Mouse (Mus musculus): ENCODE results near the gene B4galnt4. TPM values are rescaled to one million over a fixed set of nuclear protein-coding genes. Genes with fewer than 3 reads are reported as not detected.

The B4galnt4 gene
- polyA plus RNA-seq, 1 experiment from 2014 or later: 33.0 TPM

DNA sequence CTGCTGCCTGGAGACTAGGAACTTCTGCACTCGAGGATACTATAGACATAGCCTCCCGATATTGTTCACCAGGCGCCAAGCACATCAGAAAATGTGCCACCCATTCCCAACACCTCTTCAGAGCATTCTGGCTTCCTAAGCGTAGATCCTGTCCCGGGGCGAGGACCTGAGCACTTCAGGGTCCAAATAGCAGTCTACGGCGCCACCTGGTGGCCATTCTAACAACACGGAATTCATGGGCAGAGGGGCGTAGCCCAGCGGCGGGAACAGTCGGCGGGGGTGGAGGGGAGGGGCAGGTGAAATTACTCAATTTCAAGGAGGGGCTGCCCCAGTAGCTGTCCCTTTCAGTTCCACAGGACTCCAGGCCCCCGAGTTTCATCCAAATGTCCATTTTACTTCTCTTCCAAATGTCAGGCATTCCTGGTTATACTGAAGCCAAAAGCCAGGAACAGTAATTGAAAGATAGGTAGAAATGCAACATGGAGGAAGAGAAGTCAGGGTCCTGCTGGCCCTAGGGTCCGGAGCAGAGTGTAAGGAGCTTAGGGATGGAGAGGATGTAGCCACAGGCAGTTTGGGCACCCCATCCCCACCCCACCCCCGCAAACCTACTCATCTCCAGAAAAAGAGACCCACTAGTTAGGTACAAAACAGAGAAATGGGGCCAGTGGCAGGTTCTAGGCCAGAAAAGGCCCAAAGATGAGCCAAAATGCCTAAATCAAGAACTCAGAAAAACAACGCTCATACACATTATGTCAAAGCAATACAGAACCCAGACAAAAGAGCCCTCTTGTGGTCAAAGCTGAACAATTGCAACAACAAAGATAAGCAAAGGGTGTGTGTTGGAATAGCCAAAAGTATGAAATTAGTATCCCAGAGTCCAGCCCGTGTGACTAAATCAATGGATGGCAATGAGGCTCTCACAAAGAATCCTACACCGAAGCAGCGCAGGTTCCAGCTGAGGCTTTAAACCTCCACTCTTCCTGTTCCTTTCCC, 12.4 kb upstream of the B4galnt4 start:
- Histone ChIP-seq H3K9me3 (replicated peaks) (no peaks in the 10 kb centered on the region; the same call in 1 of the 2 replicates), H3K4me1 (peaks cover 7% of the 10 kb centered on the region), H3K27me3 (no peaks in the 10 kb centered on the region; the same call in 1 of the 2 replicates), H3K36me3 (ENCODE audit: poor library complexity, severe bottlenecking) (no peaks in the 10 kb centered on the region), H3K9ac (peak overlapping the region; percentile 57), H3K4me3 (peak overlapping the region; percentile 38), H3K27ac (peak overlapping the region; percentile 66), H3K4me2 (peak overlapping the region; percentile 70)
- 10% methylated on average over 21 of the region's 21 CpGs for WGBS
- ATAC-seq: peak; percentile 92

DNA sequence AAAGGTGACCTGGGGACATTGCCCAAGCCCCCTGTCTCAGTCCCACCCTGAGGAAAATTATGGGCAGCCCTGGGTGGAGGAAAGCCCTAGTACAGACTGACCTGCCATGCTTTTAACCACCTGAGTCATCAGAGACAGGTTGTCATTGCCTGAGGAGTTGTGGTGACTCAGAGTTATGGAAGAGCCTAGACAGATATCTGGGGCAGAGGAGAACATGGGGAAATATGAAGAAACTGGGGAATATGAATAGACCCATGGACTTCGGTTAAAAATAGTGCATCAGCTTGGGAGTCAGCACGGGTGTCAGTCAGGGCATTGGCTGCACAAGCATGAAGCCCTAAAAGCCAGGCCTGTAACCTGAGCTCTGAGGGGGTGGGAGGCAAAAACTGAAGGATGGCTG, 11.6 kb upstream of the B4galnt4 start:
- Histone ChIP-seq H3K9ac (no peak overlapping the region), H3K27ac (no peak overlapping the region), H3K4me1 (peaks cover 7% of the 10 kb centered on the region), H3K4me3 (no peak overlapping the region), H3K36me3 (ENCODE audit: poor library complexity, severe bottlenecking) (no peaks in the 10 kb centered on the region), H3K4me2 (no peak overlapping the region), H3K9me3 (replicated peaks) (no peaks in the 10 kb centered on the region; the same call in 1 of the 2 replicates), H3K27me3 (no peaks in the 10 kb centered on the region; the same call in 1 of the 2 replicates)
- no peak for ATAC-seq
- 92% methylated on average over 2 of the region's 2 CpGs for WGBS

DNA sequence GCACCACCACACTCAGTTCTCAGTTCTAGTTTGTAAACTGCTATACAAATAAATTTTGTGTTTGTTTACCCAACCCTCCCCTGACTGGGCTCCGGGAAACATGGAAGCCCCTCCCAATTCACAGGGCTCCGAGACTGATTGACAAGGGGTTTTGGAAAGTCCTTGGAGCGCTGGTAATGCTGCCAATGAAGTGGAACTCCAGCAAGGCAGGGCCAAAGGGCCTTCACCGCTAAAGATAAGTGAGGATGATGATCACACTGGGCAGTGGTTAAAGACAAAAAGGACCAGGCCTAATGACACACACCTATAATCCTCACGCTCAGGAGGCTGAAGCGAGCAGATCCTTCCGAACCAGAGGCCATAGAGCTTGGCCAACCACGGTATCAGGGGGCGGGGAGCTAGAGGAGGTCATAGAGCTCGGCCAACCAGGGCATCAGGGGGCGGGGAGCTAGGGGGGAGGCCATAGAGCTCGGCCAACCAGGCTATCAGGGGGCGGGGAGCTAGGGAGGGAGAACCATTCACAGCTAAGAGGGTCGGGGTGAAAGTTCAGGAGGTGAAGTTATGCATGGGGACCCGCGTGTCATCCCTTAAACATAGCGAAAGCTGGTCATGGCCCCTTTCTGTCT, 9.7 kb upstream of the B4galnt4 start:
- Histone ChIP-seq H3K27me3 (no peaks in the 10 kb centered on the region; the same call in 1 of the 2 replicates), H3K4me3 (no peak overlapping the region), H3K9ac (no peak overlapping the region), H3K27ac (no peak overlapping the region), H3K4me2 (no peak overlapping the region), H3K36me3 (ENCODE audit: poor library complexity, severe bottlenecking) (no peaks in the 10 kb centered on the region), H3K4me1 (peaks cover 7% of the 10 kb centered on the region), H3K9me3 (replicated peaks) (no peaks in the 10 kb centered on the region; the same call in 1 of the 2 replicates)
- 70% methylated on average over 17 of the region's 17 CpGs for WGBS
- no peak for ATAC-seq

DNA sequence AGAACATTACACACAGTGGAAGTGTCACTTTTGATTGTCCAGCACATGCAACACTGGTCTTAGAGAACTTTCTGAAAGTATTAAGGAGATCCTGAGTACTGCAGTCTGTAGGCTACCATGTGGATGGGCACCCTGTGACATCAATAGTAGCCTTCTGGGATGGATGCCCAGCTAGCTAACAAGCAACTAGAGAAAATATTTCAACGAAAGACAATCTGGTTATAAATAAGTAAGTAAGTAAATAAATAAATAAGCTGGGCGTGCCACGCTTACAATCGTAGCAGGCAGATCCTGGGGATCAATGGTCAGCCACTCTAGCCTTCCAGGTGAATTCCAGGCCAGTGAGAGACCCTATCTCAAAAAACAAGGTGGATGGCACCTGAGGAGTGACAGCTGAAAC, 8.9 kb upstream of the B4galnt4 start:
- no peak overlapping the region for H3K27ac ChIP-seq
- ATAC-seq: no peak
- no peaks in the 10 kb centered on the region; the same call in 1 of the 2 replicates for H3K27me3 ChIP-seq
- no peak overlapping the region for H3K9ac ChIP-seq
- H3K36me3 ChIP-seq (ENCODE audit: poor library complexity, severe bottlenecking): no peaks in the 10 kb centered on the region
- H3K4me1 ChIP-seq: peaks cover 7% of the 10 kb centered on the region
- H3K9me3 ChIP-seq (replicated peaks): no peaks in the 10 kb centered on the region; the same call in 1 of the 2 replicates
- WGBS: 92% methylated on average over 4 of the region's 4 CpGs
- no peak overlapping the region for H3K4me2 ChIP-seq
- no peak overlapping the region for H3K4me3 ChIP-seq

DNA sequence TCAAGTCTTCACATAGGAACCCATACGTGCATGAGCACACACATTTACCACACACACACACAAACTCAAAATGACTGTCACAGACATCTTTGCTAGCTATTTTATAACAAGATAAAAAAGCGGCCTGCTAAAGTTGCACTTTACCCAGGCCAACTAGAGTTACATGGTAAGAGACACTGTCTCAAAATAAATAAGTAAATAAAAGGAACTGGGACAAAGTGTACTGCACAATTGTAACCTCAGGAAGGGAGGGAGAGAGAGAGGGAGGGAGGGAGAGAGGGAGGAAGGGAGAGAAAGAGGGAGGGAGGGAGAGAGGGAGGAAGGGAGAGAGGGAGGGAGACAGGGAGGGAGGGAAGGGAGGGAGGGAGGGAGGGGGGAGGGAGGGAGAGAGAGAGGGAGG, 8.5 kb upstream of the B4galnt4 start:
- WGBS: 84% methylated on average over 2 of the region's 2 CpGs
- no peak overlapping the region for H3K27ac ChIP-seq
- H3K9ac ChIP-seq: no peak overlapping the region
- H3K9me3 ChIP-seq (replicated peaks): no peaks in the 10 kb centered on the region; the same call in 1 of the 2 replicates
- H3K4me1 ChIP-seq: peaks cover 7% of the 10 kb centered on the region
- H3K27me3 ChIP-seq: no peaks in the 10 kb centered on the region; the same call in 1 of the 2 replicates
- no peak overlapping the region for H3K4me2 ChIP-seq
- H3K36me3 ChIP-seq (ENCODE audit: poor library complexity, severe bottlenecking): no peaks in the 10 kb centered on the region
- no peak for ATAC-seq
- no peak overlapping the region for H3K4me3 ChIP-seq

DNA sequence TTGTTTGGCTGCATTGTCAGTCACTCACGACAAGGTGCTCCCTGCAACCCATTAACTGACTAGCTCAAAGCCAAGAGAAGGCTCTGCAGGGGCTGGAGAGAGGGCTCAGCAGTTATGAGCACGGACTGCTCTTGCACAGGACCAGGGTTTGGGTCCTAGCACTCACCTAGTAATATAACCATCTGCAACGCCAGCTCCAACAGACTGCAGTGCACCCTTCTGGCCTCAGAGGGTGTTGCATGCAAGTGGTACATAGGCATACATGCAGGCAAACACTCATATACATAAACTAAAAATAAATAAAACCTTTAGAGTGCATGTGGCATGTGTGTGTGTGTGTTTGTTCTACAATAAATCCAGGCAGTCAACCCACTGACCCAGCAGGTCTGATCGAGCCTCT, 5.1 kb upstream of the B4galnt4 start:
- H3K4me3 ChIP-seq: no peak overlapping the region
- 88% methylated on average over 4 of the region's 4 CpGs for WGBS

DNA sequence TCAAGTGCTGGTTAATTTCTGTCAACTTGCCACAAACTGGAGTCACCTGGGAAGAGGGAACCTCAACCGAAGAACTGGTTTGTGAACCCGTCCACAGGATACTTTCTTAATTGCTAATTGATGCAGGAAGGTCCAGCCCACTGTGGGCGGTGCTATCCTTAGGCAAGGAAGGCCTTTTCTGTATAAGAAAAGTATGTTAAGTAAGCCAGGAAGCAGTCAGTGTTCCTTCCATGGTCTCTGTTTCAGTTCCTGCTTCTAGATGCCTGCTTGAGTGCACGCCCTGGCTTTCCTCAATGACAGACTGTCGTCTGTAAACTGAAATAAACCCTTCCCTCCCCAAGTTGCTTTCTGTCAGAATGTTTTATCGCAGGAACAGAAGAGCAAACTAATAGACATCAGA, 3.9 kb upstream of the B4galnt4 start:
- Histone ChIP-seq H3K27ac (no peak overlapping the region), H3K9ac (no peak overlapping the region), H3K4me2 (no peak overlapping the region), H3K4me1 (peaks cover 14% of the 10 kb centered on the region), H3K4me3 (no peak overlapping the region), H3K36me3 (ENCODE audit: poor library complexity, severe bottlenecking) (no peaks in the 10 kb centered on the region), H3K27me3 (no peaks in the 10 kb centered on the region; the same call in 1 of the 2 replicates), H3K9me3 (replicated peaks) (no peaks in the 10 kb centered on the region)
- WGBS: 92% methylated on average over 6 of the region's 6 CpGs
- no peak for ATAC-seq

More for the DNA sequence above, 5.1 kb upstream of the B4galnt4 start:
- no peak for ATAC-seq
- Histone ChIP-seq H3K27me3 (no peaks in the 10 kb centered on the region; the same call in 1 of the 2 replicates), H3K36me3 (ENCODE audit: poor library complexity, severe bottlenecking) (no peaks in the 10 kb centered on the region), H3K27ac (no peak overlapping the region), H3K9ac (no peak overlapping the region), H3K4me2 (no peak overlapping the region), H3K9me3 (replicated peaks) (no peaks in the 10 kb centered on the region), H3K4me1 (peaks cover 9% of the 10 kb centered on the region)

DNA sequence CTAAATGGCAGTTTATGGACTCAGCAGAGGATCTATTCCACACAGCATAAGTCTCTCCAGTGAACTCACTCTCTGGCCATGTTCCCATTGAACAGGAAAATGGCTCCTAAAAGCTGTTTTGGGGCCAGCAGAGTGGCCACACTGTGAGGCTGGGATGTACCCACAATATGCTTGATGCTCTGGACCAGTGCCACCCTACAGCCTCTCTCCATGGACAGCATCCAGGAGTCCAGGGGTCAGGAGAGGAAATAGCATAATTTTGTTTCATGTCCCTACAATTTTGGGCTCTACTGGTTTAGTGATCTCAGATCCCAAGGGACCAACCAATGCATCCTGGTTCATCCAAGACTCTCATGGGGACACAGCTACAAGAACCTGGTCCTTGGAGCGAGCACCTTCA, 3.4 kb upstream of the B4galnt4 start:
- no peak overlapping the region for H3K4me3 ChIP-seq
- WGBS: 89% methylated on average over 1 of the region's 1 CpGs
- peaks cover 2% of the 10 kb centered on the region; the same call in 1 of the 2 replicates for H3K36me3 ChIP-seq (ENCODE audit: poor library complexity, severe bottlenecking)
- H3K4me2 ChIP-seq: no peak overlapping the region
- H3K27ac ChIP-seq: no peak overlapping the region
- no peak for ATAC-seq
- no peak overlapping the region for H3K9ac ChIP-seq
- no peaks in the 10 kb centered on the region for H3K9me3 ChIP-seq (replicated peaks)
- no peaks in the 10 kb centered on the region; the same call in 1 of the 2 replicates for H3K27me3 ChIP-seq
- peaks cover 20% of the 10 kb centered on the region for H3K4me1 ChIP-seq

DNA sequence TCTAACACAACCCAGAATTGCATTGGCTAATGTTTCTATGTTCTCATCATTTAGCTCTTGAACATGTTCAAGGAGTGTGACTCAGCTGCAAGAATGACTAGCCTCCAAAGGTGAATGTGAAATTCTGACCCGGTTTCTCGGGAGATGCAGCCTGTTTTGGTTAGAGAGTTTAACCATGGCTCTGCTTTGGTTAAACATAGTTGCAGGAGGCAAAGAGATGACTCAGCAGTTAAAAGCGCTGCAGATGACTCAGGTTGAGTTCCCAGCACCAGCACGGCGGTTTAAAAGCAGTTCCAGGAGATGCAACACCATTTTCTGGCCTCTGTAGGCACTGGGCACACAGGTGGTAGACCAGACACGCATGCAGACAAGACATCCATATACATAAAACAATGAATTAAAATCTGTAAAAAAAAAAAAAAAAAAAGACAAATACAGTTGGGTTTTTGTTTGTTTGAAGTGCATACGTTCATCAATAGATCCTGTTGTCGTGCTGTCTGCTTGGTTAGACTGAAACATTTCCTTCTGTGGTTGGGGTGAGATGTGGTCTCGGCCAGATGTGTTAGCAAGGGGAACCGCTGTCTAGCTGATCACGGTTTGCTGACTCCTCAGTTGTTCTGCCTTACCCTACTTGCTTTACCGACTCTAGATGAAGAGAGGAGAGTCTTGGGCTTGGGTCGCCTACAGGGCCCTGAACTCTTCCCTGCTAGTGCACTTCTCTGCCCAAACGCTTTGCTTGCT, 2.1 kb upstream of the B4galnt4 start:
- WGBS: 93% methylated on average over 14 of the region's 14 CpGs
- H3K9ac ChIP-seq: no peak overlapping the region
- no peak for ATAC-seq

DNA sequence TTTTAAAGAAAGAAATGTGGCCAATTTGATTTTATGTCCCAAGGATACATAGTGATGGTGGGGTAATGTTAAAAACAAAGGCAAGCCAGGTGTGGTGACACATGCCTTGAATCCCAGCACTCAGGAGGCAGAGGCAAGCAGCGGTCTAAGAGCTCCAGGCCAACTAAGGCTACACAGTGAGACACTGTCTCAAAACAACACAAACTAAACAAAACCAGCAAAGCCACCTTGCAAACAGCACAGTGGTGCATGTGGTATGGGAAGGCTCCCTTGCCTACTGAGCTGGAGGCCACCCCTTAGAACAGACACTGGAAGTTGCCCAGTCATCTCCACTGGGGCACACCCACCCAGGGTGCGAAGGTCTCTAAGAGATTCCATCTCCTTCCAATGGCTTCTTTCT, 975 bp upstream of the B4galnt4 start:
- H3K27me3 ChIP-seq: no peaks in the 10 kb centered on the region
- H3K4me3 ChIP-seq: peak overlapping the region; percentile 76
- peaks cover 24% of the 10 kb centered on the region for H3K36me3 ChIP-seq (ENCODE audit: poor library complexity, severe bottlenecking)
- H3K9me3 ChIP-seq (replicated peaks): no peaks in the 10 kb centered on the region
- 69% methylated on average over 2 of the region's 2 CpGs for WGBS
- peak overlapping the region; percentile 89 for H3K4me2 ChIP-seq
- ATAC-seq: 0 out of 2 replicates have a peak, but pooled peaks have one; percentile 5
- H3K4me1 ChIP-seq: peaks cover 24% of the 10 kb centered on the region
- peak overlapping the region; percentile 96 for H3K9ac ChIP-seq
- H3K27ac ChIP-seq: peak overlapping the region; percentile 79

More for the DNA sequence above, 2.1 kb upstream of the B4galnt4 start:
- Histone ChIP-seq H3K4me1 (peaks cover 24% of the 10 kb centered on the region), H3K27ac (no peak overlapping the region), H3K36me3 (ENCODE audit: poor library complexity, severe bottlenecking) (peaks cover 13% of the 10 kb centered on the region), H3K4me3 (no peak overlapping the region), H3K4me2 (no peak overlapping the region), H3K27me3 (no peaks in the 10 kb centered on the region), H3K9me3 (replicated peaks) (no peaks in the 10 kb centered on the region)

DNA sequence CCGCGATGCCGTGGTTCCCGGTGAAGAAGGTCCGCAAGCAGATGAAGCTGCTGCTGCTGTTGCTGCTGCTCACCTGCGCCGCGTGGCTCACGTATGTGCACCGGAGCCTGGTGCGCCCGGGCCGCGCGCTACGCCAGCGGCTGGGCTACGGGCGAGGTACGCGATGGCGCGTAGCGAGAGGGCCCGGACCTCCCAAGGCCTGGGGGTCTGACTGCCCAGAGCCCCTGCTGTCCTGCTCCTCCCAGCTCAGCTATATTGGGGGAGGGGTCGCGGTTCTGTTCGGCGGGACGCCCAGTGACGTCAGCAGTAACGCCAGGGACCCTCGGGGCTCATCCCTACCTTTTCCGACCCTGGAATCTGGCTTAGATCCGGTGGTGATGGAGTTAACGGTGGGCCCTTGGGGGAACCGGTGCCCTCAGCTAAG, 377 bp downstream of the B4galnt4 start:
- Histone ChIP-seq H3K4me2 (peak overlapping the region; percentile 89), H3K36me3 (ENCODE audit: poor library complexity, severe bottlenecking) (peaks cover 38% of the 10 kb centered on the region), H3K27me3 (no peaks in the 10 kb centered on the region), H3K4me1 (peaks cover 24% of the 10 kb centered on the region), H3K9ac (peak overlapping the region; percentile 96), H3K9me3 (replicated peaks) (no peaks in the 10 kb centered on the region), H3K27ac (peak overlapping the region; percentile 79), H3K4me3 (peak overlapping the region; percentile 76)
- 0% methylated on average over 33 of the region's 37 CpGs for WGBS
- ATAC-seq: peak; percentile 55

All from forebrain, embryonic 13.5 days (tissue).